Mouse (Mus musculus) cortical plate, adult 2 months (tissue): ENCODE results near the gene AC161166.1. TPM values are rescaled to one million over a fixed set of nuclear protein-coding genes. Genes with fewer than 3 reads are reported as not detected.

ENCODE experiments used
- H3K27ac ChIP-seq: fragments of 200-500 bp; 2 replicates; pipeline ENCODE4 v1.5.1; 2012; ENCODE audit warnings: low read length, control low read depth, inconsistent platforms; ENCODE audit not compliant: insufficient read depth
- H3K4me1 ChIP-seq: fragments of 200-500 bp; 2 replicates; pipeline ENCODE4 v1.6.1; 2011; ENCODE audit warnings: low read length; ENCODE audit not compliant: control insufficient read depth, insufficient read depth
- H3K4me3 ChIP-seq: fragments of 200-500 bp; 2 replicates; pipeline ENCODE4 v1.5.1; 2011; ENCODE audit warnings: mild to moderate bottlenecking, low read length, control low read depth; ENCODE audit not compliant: insufficient read depth
- CTCF ChIP-seq: fragments of 200-500 bp; IDR thresholded peaks from 2 replicates; pipeline ENCODE4 v1.5.1; 2011; ENCODE audit warnings: mild to moderate bottlenecking, control low read depth, low read length; ENCODE audit not compliant: insufficient read depth; ENCODE audit errors: extremely low read depth
- POLR2A ChIP-seq: fragments of 200-500 bp; IDR thresholded peaks from 2 replicates; pipeline ENCODE4 v1.6.1; 2011; ENCODE audit warnings: mild to moderate bottlenecking, low read length, control low read depth; ENCODE audit not compliant: insufficient read depth; ENCODE audit errors: extremely low read depth
- polyA plus RNA-seq: library from polyadenylated mRNA; depleted of rRNA; stranded (reverse); fragments of >200 nt; gene quantifications from 2 replicates; pipeline ENCODE4 v1.2.3, GENCODE M21; 2012; rRNA removed

Gene AC161166.1
- polyA plus RNA-seq, 1 experiment, result not detected

DNA sequence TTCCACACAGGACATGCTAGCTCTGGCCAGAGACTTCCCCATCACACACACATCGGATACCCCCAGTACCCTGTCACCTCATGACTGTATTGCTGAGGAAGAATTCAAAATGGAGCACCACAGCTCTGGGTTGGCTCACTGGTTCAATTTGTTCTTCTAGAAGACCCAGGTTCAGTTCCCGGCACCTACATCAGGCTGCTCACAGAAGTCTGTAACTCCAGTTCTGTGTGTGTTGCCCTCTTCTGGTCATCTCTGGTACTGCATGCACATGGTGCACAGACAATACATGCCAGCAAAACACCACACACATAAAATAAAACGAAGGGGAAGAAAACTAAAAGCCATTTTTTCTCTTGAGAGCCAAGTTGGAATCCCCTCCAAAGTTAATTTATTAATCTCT is 43.1 kb downstream of the AC161166.1 start:
- H3K27ac ChIP-seq, result no peak overlapping the region
- no peaks in the 10 kb centered on the region for H3K4me1 ChIP-seq
- TF ChIP-seq CTCF, result no peak
- TF ChIP-seq POLR2A, result no peak
- no peak overlapping the region for H3K4me3 ChIP-seq

DNA sequence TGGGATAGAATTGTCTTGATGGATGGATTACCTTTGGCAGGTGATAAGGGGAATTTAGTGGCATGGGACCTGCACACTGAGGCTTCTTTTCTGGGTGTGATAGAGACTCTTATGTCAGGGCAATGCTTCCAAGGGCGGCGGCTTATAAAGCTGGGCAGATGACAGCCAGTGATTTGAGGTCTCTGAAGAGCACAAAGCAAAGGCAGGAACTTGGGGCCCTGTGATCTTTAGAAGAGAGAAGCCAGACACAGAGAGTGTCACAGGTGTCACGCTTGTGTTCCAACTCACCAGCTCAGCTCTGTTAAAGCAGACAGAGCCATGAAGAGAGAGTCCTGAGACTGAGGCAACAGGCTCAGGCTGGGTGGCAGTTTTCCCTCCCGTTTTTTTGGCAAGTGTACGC is 44.4 kb downstream of the AC161166.1 start:
- Histone ChIP-seq H3K4me3 (no peak overlapping the region), H3K4me1 (no peaks in the 10 kb centered on the region), H3K27ac (no peak overlapping the region)
- TF ChIP-seq CTCF (no peak), POLR2A (no peak)

DNA sequence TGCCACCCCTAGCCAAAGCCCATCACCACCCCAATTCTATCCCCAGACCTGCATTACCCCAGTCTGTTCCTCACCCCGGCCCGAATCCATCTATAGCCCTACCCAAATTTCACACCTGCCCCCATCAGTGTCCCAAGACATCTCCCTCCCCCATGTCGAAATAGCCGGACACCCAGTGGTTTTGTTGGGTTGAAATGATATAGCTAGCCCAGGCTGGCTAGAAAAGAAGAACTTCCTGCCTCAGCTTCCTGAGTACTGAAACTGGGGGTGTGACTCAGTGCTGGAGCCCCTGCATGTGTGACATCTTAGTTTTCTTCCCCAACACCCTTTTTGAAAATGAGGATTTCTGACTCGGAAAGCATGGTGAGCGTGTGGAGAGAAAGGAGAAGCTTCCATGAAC is 45.4 kb downstream of the AC161166.1 start:
- Histone ChIP-seq H3K27ac (no peak overlapping the region), H3K4me3 (no peak overlapping the region), H3K4me1 (no peaks in the 10 kb centered on the region)
- no peak for TF ChIP-seq POLR2A
- TF ChIP-seq CTCF, result no peak

DNA sequence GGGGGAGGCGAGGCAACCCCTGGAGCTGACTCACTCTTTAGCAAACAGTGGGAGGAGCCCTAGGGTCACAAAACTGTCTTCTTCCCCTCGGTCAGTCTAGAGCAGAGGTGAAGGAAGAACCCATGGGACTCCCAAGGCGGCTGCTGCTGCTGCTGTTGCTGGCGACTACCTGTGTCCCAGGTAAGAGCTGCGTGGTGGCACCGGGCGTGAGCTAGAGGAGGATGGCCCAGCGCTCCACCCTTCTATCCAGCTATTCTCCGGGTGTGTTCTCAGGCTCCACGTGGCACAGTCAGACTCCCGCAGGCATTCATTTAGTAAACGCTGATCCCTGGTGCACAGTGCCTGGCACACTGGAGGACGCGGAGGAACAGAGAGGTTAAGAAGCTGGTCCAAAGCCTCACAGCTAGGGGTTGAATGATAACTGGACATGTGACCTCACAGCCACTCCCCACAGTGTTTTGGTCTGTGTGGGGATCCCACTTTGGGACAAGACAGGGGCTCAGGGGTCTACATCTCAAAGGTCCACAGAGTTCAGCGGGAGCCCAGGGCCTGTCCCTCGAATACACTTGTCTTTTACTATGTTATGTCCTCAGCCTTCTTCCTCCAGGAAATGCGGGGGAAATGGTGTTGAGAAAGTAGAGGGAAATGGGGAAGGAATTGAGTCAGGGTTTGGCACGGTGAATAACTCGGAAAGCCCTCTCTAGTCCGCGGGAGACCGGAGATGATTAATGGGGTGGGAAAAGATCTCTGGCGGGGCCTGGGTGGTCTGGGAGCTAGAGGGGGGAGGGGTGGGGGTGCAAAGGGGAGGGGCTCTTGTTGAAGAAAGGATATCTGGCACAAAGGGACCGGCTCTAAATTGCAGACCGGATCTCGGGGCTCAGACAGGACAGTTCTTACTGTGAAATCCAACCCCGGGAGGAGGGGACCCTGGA is 49.6 kb downstream of the AC161166.1 start, which contains the start of gene Plaur:
TSS of gene Plaur (plus strand) at position 97 of the 932 bp plus-strand sequence.
- TF ChIP-seq CTCF (no peak), POLR2A (no peak)
- no peaks in the 10 kb centered on the region for H3K4me1 ChIP-seq
- no peak within 1 kb of the TSS for H3K27ac ChIP-seq
- no peak within 1 kb of the TSS for H3K4me3 ChIP-seq

DNA sequence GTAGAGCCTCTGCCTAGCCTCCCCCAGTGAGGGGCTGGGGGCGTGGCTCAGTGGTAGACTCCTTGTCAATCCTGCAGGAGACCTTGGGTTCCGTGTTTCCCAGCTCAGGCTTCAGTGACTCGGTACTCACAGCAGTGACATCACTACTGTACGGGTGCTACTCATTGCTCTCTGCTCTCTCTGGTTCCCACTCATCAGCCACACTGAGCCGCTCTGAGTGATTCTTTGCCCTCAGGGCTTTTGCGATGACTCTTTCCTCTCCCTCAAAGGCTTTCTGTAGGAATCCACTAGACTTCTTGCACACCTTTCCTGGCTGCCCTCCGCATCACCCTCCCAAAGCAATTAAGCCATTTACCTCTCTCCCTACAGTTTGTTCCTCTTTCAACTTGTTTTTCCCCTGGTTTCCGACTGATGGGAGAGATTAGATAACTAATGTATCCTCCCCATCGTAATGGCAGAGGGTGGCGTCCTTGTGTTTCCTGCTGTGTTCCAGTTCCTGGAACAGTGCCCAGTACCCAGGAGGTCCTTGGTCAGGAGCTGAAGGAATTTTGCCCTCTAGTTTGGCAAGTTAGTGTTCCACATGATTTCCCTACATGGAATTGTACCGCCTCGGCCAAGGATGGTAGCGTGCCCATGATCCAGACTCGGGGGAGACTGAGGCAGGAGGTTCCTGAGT is 50.7 kb downstream of the AC161166.1 start:
- no peaks in the 10 kb centered on the region for H3K4me1 ChIP-seq
- H3K4me3 ChIP-seq, result no peak overlapping the region
- H3K27ac ChIP-seq, result no peak overlapping the region
- TF ChIP-seq CTCF (no peak), POLR2A (no peak)

Other genes with a start within 250 kb of the AC161166.1 start
- 9.2 and 11.0 TPM in 2 replicates for gene Zfp93, start 242.0 kb downstream of the AC161166.1 start, polyA plus RNA-seq
- 22.9 and 27.6 TPM in 2 replicates for gene Zfp61, start 211.2 kb downstream of the AC161166.1 start, polyA plus RNA-seq
- gene Zfp94, start 195.8 kb downstream of the AC161166.1 start, polyA plus RNA-seq, result 20.2 and 22.4 TPM in 2 replicates
- 0.29 TPM in 1 of 2 replicates, not detected in the other for gene Tescl, start 178.5 kb downstream of the AC161166.1 start, polyA plus RNA-seq
- not detected in 2 replicates for gene Lypd5, start 163.3 kb downstream of the AC161166.1 start, polyA plus RNA-seq
- gene Kcnn4, start 142.2 kb downstream of the AC161166.1 start, polyA plus RNA-seq, result 0.47 and 0.77 TPM in 2 replicates
- 81.7 and 84.5 TPM in 2 replicates for gene Smg9, start 112.8 kb downstream of the AC161166.1 start, polyA plus RNA-seq
- 0.55 and 1.4 TPM in 2 replicates for gene Irgc1, start 60.2 kb downstream of the AC161166.1 start, polyA plus RNA-seq
- 1.3 and 1.5 TPM in 2 replicates for gene Plaur, start 50.0 kb downstream of the AC161166.1 start, polyA plus RNA-seq
- gene Cadm4, start 30.4 kb downstream of the AC161166.1 start, polyA plus RNA-seq, result 234 and 237 TPM in 2 replicates
- gene Zfp428, start 5.4 kb downstream of the AC161166.1 start, polyA plus RNA-seq, result 71.7 and 73.4 TPM in 2 replicates
- 52.9 and 53.9 TPM in 2 replicates for gene Irgq, start 18.2 kb upstream of the AC161166.1 start, polyA plus RNA-seq
- gene Pinlyp, start 33.7 kb upstream of the AC161166.1 start, polyA plus RNA-seq, result 0.33 TPM in 1 of 2 replicates, not detected in the other
- 41.6 and 46.2 TPM in 2 replicates for gene Xrcc1, start 33.8 kb upstream of the AC161166.1 start, polyA plus RNA-seq
- gene Ethe1, start 75.1 kb upstream of the AC161166.1 start, polyA plus RNA-seq, result 18.4 and 19.4 TPM in 2 replicates
- 7.3 and 7.4 TPM in 2 replicates for gene Zfp575, start 75.2 kb upstream of the AC161166.1 start, polyA plus RNA-seq
- 0.08 and 0.11 TPM in 2 replicates for gene Phldb3, start 98.3 kb upstream of the AC161166.1 start, polyA plus RNA-seq
- not detected in 2 replicates for gene Lypd3, start 124.1 kb upstream of the AC161166.1 start, polyA plus RNA-seq
- gene Tex101, start 164.2 kb upstream of the AC161166.1 start, polyA plus RNA-seq, result not detected in 2 replicates
- gene BC049730, start 196.8 kb upstream of the AC161166.1 start, polyA plus RNA-seq, result not detected in 2 replicates
- not detected in 2 replicates for gene Gm4763, start 214.5 kb upstream of the AC161166.1 start, polyA plus RNA-seq
- not detected in 2 replicates for gene Cd177, start 247.9 kb upstream of the AC161166.1 start, polyA plus RNA-seq